Mouse (Mus musculus) heart, embryonic 14.5 days (tissue): Measurements from ENCODE around the gene Slc38a10. TPM values are rescaled to one million over a fixed set of nuclear protein-coding genes. Genes with fewer than 3 reads are reported as not detected.
A peak's percentile ranks its signal among the peaks of the same experiment; 100 is the strongest.

Experiments
- ATAC-seq: fragments of 200-750 bp; cut with Nextera tagmentation; 2 replicates; pipeline ENCODE4 v1.8.0; 2017; ENCODE audit warnings: low read depth, moderate TSS enrichment; ENCODE audit not compliant: insufficient number of reproducible peaks, insufficient read depth, low FRiP score
- H3K27ac ChIP-seq, 2 experiments: fragments of 200-500 bp in 1 of 2; fragments of 300-500 bp in 1 of 2; sonication (generic) in 1 of 2; replicated peaks in 1 of 2; 2 replicates each; pipeline ENCODE4 v1.5.1; 2012 to 2014; ENCODE audit warnings: low read depth in 2 of 2, low read length in 2 of 2, control low read depth in 1 of 2, mild to moderate bottlenecking in 1 of 2, mixed read lengths in 1 of 2; ENCODE audit not compliant: control insufficient read depth in 1 of 2, insufficient read depth in 1 of 2
- H3K27me3 ChIP-seq: fragments of 300-500 bp; sonication (generic); 2 replicates; pipeline ENCODE4 v1.6.1; 2014; ENCODE audit warnings: mild to moderate bottlenecking, low read length, control low read depth; ENCODE audit not compliant: control insufficient read depth, insufficient read depth
- H3K36me3 ChIP-seq: fragments of 300-500 bp; sonication (generic); 2 replicates; pipeline ENCODE4 v1.6.1; 2014; ENCODE audit warnings: mild to moderate bottlenecking, control low read depth, low read length, mixed read lengths; ENCODE audit not compliant: control insufficient read depth, insufficient read depth
- H3K4me1 ChIP-seq, 2 experiments: fragments of 200-500 bp in 1 of 2; fragments of 300-500 bp in 1 of 2; sonication (generic) in 1 of 2; 2 replicates each; pipeline ENCODE4 v1.6.1; 2012 to 2014; ENCODE audit warnings: low read length in 2 of 2, control low read depth in 1 of 2, mixed read lengths in 1 of 2; ENCODE audit not compliant: control insufficient read depth in 2 of 2, insufficient read depth in 2 of 2
- H3K4me2 ChIP-seq: fragments of 300-500 bp; sonication (generic); 2 replicates; pipeline ENCODE4 v1.6.1; 2014; ENCODE audit warnings: mild to moderate bottlenecking, low read length
- H3K4me3 ChIP-seq, 2 experiments: fragments of 200-500 bp in 1 of 2; fragments of 300-500 bp in 1 of 2; sonication (generic) in 1 of 2; 2 replicates each; pipeline ENCODE4 v1.5.1; 2012 to 2014; ENCODE audit warnings: low read length in 2 of 2, mild to moderate bottlenecking in 2 of 2, control low read depth in 1 of 2, low read depth in 1 of 2, moderate library complexity in 1 of 2; ENCODE audit not compliant: control insufficient read depth in 1 of 2, insufficient read depth in 1 of 2
- H3K9ac ChIP-seq: fragments of 300-500 bp; sonication (generic); 2 replicates; pipeline ENCODE4 v1.6.1; 2014; ENCODE audit warnings: mild to moderate bottlenecking, low read length
- H3K9me3 ChIP-seq: fragments of 300-500 bp; sonication (generic); 2 replicates; pipeline ENCODE4 v1.6.1; 2016; ENCODE audit warnings: low read length, control low read depth; ENCODE audit not compliant: control insufficient read depth
- WGBS: fragments of 180-500 bp; shearing (Covaris S2); extraction: QIAGEN DNeasy Blood & Tissue Kit; methylation state at CpG from one replicate; pipeline ENCODE4 v1.1.7; 2014; 5-methylcytosine and 5-hydroxymethylcytosine counted together
- polyA plus RNA-seq: library from polyadenylated mRNA; unstranded; fragments of >200 nt; fragmentation: Nextera tagmentation; extraction: Ambion mirVana; gene quantifications from 2 replicates; pipeline ENCODE4 v1.2.1, GENCODE M21; 2014

Gene Slc38a10
- polyA plus RNA-seq, 1 experiment from 2014 or later = 74.1 TPM

DNA sequence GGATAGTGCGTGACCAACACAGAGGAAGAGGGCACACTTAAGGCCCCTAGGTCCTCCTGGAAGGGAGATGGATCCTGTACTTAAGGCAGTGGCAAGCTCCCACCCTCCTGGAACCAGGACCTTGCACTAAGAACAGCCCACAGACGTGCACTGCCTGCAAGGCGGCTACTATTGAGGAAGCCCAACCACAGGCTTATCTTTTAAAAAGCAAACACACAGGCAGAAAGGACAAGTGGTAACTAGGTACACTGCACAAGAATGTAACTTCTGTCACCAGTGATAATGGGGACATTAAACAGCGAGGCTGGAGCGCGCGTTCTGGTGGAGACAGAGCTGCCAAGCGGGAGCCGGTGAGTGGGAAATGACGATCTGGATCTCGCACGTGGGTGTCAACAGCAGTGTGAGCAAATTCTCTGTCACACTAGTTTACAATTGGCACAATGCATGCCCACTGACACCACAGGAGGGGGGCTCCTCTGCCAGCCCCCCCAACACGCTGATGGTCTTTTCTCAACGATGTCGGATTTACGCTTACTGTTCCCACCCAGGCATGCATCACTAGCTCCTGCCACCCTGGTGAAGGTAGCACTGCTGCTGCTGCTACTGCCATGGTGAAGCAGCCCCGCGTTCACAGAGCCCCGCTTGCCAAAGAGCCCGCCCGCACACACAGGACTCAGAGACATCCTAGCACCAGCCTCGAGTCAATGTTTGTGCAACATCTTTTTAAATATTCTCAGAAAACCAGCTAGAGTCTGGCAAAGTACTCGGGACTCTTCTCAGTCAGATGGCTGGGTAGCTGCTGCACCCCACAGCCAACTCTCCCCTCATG is 14.1 kb downstream of the Slc38a10 start:
- no peak overlapping the region for H3K4me3 ChIP-seq

GRCm38 (mm10) chr11:120136195-120136594 is 15.0 kb downstream of the Slc38a10 start:
- 78% methylated on average over 8 of the region's 8 CpGs for WGBS
- peaks cover 49 to 64% of the 10 kb centered on the region in 2 experiments for H3K4me1 ChIP-seq
- peak overlapping the region; percentile 91 to 92 for H3K27ac ChIP-seq
- 0 out of 2 replicates have a peak overlapping the region, but pooled peaks have one; percentile 48 for H3K4me2 ChIP-seq
- peak overlapping the region; percentile 56 for H3K9ac ChIP-seq
- no peaks in the 10 kb centered on the region for H3K27me3 ChIP-seq
- H3K36me3 ChIP-seq = peaks cover 51% of the 10 kb centered on the region
- H3K4me3 ChIP-seq = no peak overlapping the region
- no peaks in the 10 kb centered on the region for H3K9me3 ChIP-seq
- no peak for ATAC-seq

More for the DNA sequence above, 14.1 kb downstream of the Slc38a10 start:
- 16% methylated on average over 23 of the region's 23 CpGs for WGBS
- Histone ChIP-seq H3K27ac (peak overlapping the region; percentile 91 to 92), H3K27me3 (no peaks in the 10 kb centered on the region), H3K9ac (peak overlapping the region; percentile 56), H3K4me2 (peak overlapping the region; percentile 48), H3K9me3 (no peaks in the 10 kb centered on the region), H3K4me1 (peaks cover 49 to 66% of the 10 kb centered on the region in 2 experiments), H3K36me3 (peaks cover 47% of the 10 kb centered on the region)
- ATAC-seq = peak; percentile 53

DNA sequence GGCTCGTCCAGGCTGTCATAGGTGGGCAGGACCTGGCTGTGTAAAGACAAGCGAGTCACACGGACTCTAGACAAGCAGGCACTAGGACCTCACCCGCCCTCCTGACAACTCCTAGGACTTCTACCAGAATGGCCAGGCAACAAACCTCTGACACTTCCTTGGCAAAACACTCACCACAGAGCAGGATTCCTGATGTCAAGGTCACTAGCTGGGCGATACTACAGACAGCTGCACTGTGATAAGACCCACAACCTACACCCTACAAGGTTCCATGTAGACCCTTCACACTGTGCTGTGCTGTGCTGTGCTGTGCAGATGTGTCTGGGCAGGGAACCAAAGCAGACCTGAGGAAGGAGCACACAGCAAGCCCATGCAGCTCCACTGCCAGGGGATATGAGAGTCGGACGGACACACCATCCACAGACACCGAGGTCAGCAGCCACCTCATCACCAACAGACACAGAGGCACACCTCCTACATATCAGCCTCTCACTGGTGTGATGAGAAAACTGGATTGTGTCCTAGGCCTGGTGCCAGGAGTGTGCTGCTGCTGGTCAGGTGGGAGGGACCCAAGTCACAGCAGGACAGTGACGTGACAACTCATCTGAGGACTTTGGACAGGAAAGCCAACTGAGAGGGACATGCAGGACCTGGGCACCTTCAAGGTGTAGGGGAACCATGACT is 16.2 kb downstream of the Slc38a10 start:
- H3K36me3 ChIP-seq = peaks cover 55% of the 10 kb centered on the region
- 31% methylated on average over 9 of the region's 9 CpGs for WGBS
- H3K9ac ChIP-seq = peak overlapping the region; percentile 25; the same call in 1 of the 2 replicates
- H3K4me3 ChIP-seq = no peak overlapping the region
- no peaks in the 10 kb centered on the region for H3K9me3 ChIP-seq
- H3K4me1 ChIP-seq = peaks cover 49 to 56% of the 10 kb centered on the region in 2 experiments
- H3K27me3 ChIP-seq = no peaks in the 10 kb centered on the region
- peak overlapping the region; percentile 58 to 91 for H3K27ac ChIP-seq
- 0 out of 2 replicates have a peak overlapping the region, but pooled peaks have one; percentile 17 for H3K4me2 ChIP-seq
- ATAC-seq = peak; percentile 62

- WGBS = 89% methylated on average over 5 of the region's 5 CpGs
- no peak overlapping the region for H3K4me3 ChIP-seq
- peaks cover 46 to 48% of the 10 kb centered on the region in 2 experiments for H3K4me1 ChIP-seq
- no peak for ATAC-seq
- H3K27me3 ChIP-seq = no peaks in the 10 kb centered on the region
- H3K4me2 ChIP-seq = no peak overlapping the region
- peak overlapping the region; percentile 58 to 91 for H3K27ac ChIP-seq
- no peaks in the 10 kb centered on the region for H3K9me3 ChIP-seq
- no peak overlapping the region for H3K9ac ChIP-seq
- peaks cover 57% of the 10 kb centered on the region for H3K36me3 ChIP-seq
These were observed 17.0 kb downstream of the Slc38a10 start for GRCm38 (mm10) chr11:120134148-120134547.

DNA sequence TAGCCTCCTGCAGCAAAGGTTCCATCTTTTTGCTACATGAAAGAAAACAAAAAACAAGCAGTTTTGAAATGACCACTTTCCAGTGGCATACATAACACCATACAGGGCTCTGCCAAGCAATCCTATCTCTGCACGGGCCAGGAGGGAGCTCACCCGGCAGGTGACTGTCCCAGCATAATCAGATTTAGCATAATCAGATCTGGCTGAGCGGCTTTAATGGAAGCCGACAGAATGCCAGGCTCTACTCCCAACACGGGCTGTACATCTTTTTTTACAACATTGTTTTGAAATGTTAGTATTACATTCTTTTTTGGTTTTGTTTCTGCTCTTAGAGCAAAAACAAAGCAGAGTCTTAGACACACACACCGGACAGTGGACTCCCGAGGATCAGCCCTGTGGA is 21.9 kb downstream of the Slc38a10 start:
- 83% methylated on average over 7 of the region's 7 CpGs for WGBS
- Histone ChIP-seq H3K27me3 (no peaks in the 10 kb centered on the region), H3K9me3 (no peaks in the 10 kb centered on the region), H3K4me2 (no peak overlapping the region), H3K9ac (no peak overlapping the region), H3K4me1 (peaks cover 0 to under 1% of the 10 kb centered on the region in 2 experiments; a peak in 1 of 4 replicates), H3K36me3 (peaks cover 88% of the 10 kb centered on the region), H3K4me3 (no peak overlapping the region), H3K27ac (no peak overlapping the region)
- ATAC-seq = no peak

- Histone ChIP-seq H3K9me3 (no peaks in the 10 kb centered on the region), H3K4me3 (no peak overlapping the region), H3K4me1 (no peaks in the 10 kb centered on the region), H3K27me3 (no peaks in the 10 kb centered on the region), H3K36me3 (peaks cover 86% of the 10 kb centered on the region), H3K9ac (no peak overlapping the region), H3K4me2 (no peak overlapping the region), H3K27ac (no peak overlapping the region)
- ATAC-seq = no peak
- 83% methylated on average over 2 of the region's 2 CpGs for WGBS
These were observed 24.3 kb downstream of the Slc38a10 start for GRCm38 (mm10) chr11:120126845-120127244.

- H3K27ac ChIP-seq = no peak overlapping the region
- no peak for ATAC-seq
- no peaks in the 10 kb centered on the region for H3K9me3 ChIP-seq
- 86% methylated on average over 12 of the region's 12 CpGs for WGBS
- no peak overlapping the region for H3K9ac ChIP-seq
- peaks cover 54% of the 10 kb centered on the region for H3K36me3 ChIP-seq
- H3K4me3 ChIP-seq = no peak overlapping the region
- H3K27me3 ChIP-seq = no peaks in the 10 kb centered on the region
- peaks cover 9 to 13% of the 10 kb centered on the region in 2 experiments for H3K4me1 ChIP-seq
- no peak overlapping the region for H3K4me2 ChIP-seq
These were observed 29.0 kb downstream of the Slc38a10 start for GRCm38 (mm10) chr11:120122126-120122525.
